Mouse (Mus musculus) mature B cell (primary cell): Measurements from ENCODE around the gene Gm3591.
"Not testable (repeated sequence)": the region's sequence is repeated elsewhere in the genome, so short reads cannot be mapped to it uniquely, and the experiment has no call there.

ENCODE experiments used
- in situ Hi-C: fragments of 300-500 bp; cut with MboI; formaldehyde crosslinking; loops from 2 replicates; pipeline ENCODE4 v1.14.3; 2019

Gene Gm3591

GRCm38 (mm10) chr14:6412382-6412781 is at the start of gene Gm3591:
Gm3591 (minus strand) TSS chr14:6412482.
- in situ Hi-C loops: not testable (repeated sequence)

GRCm38 (mm10) chr14:6444511-6444910 is 32.2 kb upstream of the Gm3591 start, which contains the start of gene Gm3594:
Gm3594 (minus strand) TSS chr14:6444611.
- in situ Hi-C loops: not testable (repeated sequence)

GRCm38 (mm10) chr14:6440774-6441173 is 28.5 kb upstream of the Gm3591 start:
- in situ Hi-C loops: not testable (repeated sequence)

- in situ Hi-C loops: not testable (repeated sequence)
Observed at GRCm38 (mm10) chr14:6440206-6440605, 27.9 kb upstream of the Gm3591 start.

- in situ Hi-C loops: not testable (repeated sequence)
Observed at GRCm38 (mm10) chr14:6426766-6427165, 14.5 kb upstream of the Gm3591 start.

GRCm38 (mm10) chr14:6426353-6426752 is 14.1 kb upstream of the Gm3591 start:
- in situ Hi-C loops: not testable (repeated sequence)

- in situ Hi-C loops: not testable (repeated sequence)
Observed at GRCm38 (mm10) chr14:6390219-6390618, 22.1 kb downstream of the Gm3591 start, which contains the start of gene Gm16440. Gm16440 (minus strand) TSS chr14:6390319.
